Comparison of ENCODE assay signal across 14 mouse cellular contexts in the genomic region with DNA sequence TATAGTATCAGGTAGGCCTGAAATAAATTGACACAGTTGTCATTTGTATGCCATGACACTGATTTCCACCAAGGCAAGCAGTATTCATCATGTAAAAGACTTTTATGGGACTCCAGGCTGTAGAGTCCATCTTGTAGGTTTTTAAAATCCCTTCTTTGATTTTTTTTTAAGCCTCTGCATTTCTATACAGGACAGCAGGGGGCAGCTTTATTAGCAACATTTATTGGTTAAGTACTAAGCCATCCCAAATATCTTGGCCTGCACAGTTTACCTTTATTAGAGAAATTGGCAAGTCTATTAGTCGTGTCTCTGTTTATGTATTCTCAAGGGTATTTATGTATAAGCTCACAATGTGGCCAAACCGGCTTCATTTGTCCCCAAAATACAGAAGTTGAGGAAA.
DNase-seq lines count a peak whose midpoint lies in the region; ATAC-seq and TF ChIP-seq lines count a peak whose summit lies in the region.
"Had no signal": no experiment of that assay in that cellular context is flagged by ENCODE, and none has a peak within 500 bp of the region (broad histone marks: within the 10 kb centered on the region; RNA-seq: fewer than 3 reads in every experiment).

No protein-coding gene starts in this region.

- peak; percentile 34 for TF ChIP-seq CTCF in gastrocnemius, adult 2 months (IDR thresholded peaks at IDR 0.05)
- no peak for TF ChIP-seq CTCF in lung, embryonic 14.5 days (IDR thresholded peaks at IDR 0.05; ENCODE audit: low read depth)

- H3K27ac ChIP-seq in gastrocnemius, adult 2 months = no peak overlapping the region
- H3K27ac ChIP-seq in lung, embryonic 14.5 days (ENCODE audit: low read depth) = no peak overlapping the region
- H3K27ac ChIP-seq in midbrain, embryonic 14.5 days (replicated peaks; ENCODE audit: low read depth, low read length) = peak overlapping the region; percentile 77
- no peak overlapping the region for H3K27ac ChIP-seq in kidney, embryonic 15.5 days
- H3K27ac ChIP-seq: intestine, embryonic 15.5 days; stomach, embryonic 15.5 days had no signal

- H3K27me3 ChIP-seq in lung, embryonic 14.5 days (ENCODE audit: insufficient read depth, low read length) = no peaks in the 10 kb centered on the region
- no peaks in the 10 kb centered on the region for H3K27me3 ChIP-seq in midbrain, embryonic 14.5 days (ENCODE audit: control insufficient read depth, insufficient read depth, low read length)
- no peaks in the 10 kb centered on the region; the same call in 1 of the 2 replicates for H3K27me3 ChIP-seq in kidney, embryonic 15.5 days
- H3K27me3 ChIP-seq: intestine, embryonic 15.5 days; stomach, embryonic 15.5 days had no signal

- H3K36me3 ChIP-seq in lung, embryonic 14.5 days (ENCODE audit: insufficient read depth) = no peaks in the 10 kb centered on the region
- H3K36me3 ChIP-seq in midbrain, embryonic 14.5 days (ENCODE audit: control insufficient read depth, insufficient read depth, low read length) = no peaks in the 10 kb centered on the region
- H3K36me3 ChIP-seq in kidney, embryonic 15.5 days = no peaks in the 10 kb centered on the region
- H3K36me3 ChIP-seq: intestine, embryonic 15.5 days; stomach, embryonic 15.5 days had no signal

- no peak for DNase-seq in gastrocnemius, adult 2 months
- no peak for DNase-seq in gastrocnemius, postnatal 25 days
- DNase-seq in lung, embryonic 14.5 days = peak; percentile 16
- no peak for DNase-seq in lung, postnatal 10 days
- DNase-seq in MN1 (ENCODE audit: low spot score) = peak; percentile 47
- DNase-seq in midbrain, embryonic 14.5 days = peak; percentile 35
- DNase-seq: cerebellum, adult 8-10 months; liver; right cerebral cortex, postnatal 4 days; thymus, postnatal 36 days had no signal

- H3K4me1 ChIP-seq in lung, embryonic 14.5 days (ENCODE audit: insufficient read depth) = no peaks in the 10 kb centered on the region
- H3K4me1 ChIP-seq in midbrain, embryonic 14.5 days (ENCODE audit: control insufficient read depth, insufficient read depth, low read length) = no peaks in the 10 kb centered on the region
- peaks cover 2% of the 10 kb centered on the region; the same call in 1 of the 2 replicates for H3K4me1 ChIP-seq in kidney, embryonic 15.5 days
- H3K4me1 ChIP-seq: intestine, embryonic 15.5 days; stomach, embryonic 15.5 days had no signal

- ATAC-seq in lung, embryonic 14.5 days (ENCODE audit: insufficient read depth) = no peak
- ATAC-seq in midbrain, embryonic 14.5 days (ENCODE audit: low FRiP score, low TSS enrichment) = no peak
- ATAC-seq in kidney, embryonic 15.5 days (replicated peaks; ENCODE audit: low FRiP score) = no peak
- ATAC-seq in activated CD4-positive, CD25-positive, alpha-beta regulatory T cell, adult 4 months = no peak
- ATAC-seq: intestine, embryonic 15.5 days had no signal

- no peak overlapping the region for H3K9ac ChIP-seq in lung, embryonic 14.5 days
- no peak overlapping the region for H3K9ac ChIP-seq in midbrain, embryonic 14.5 days (replicated peaks; ENCODE audit: low read length)
- H3K9ac ChIP-seq in kidney, embryonic 15.5 days = no peak overlapping the region
- H3K9ac ChIP-seq: intestine, embryonic 15.5 days; stomach, embryonic 15.5 days had no signal

- intact Hi-C loops in gastrocnemius, adult 2 months (cut with DNase I) = no loop called here

- WGBS in lung, embryonic 14.5 days = 53% methylated on average over 2 of the region's 2 CpGs
- WGBS in midbrain, embryonic 14.5 days = 41% methylated on average over 2 of the region's 2 CpGs
- 63% methylated on average over 2 of the region's 2 CpGs for WGBS in kidney, embryonic 15.5 days

- H3K4me3 ChIP-seq in gastrocnemius, adult 2 months = no peak overlapping the region
- no peak overlapping the region for H3K4me3 ChIP-seq in lung, embryonic 14.5 days (ENCODE audit: low read depth, low read length)
- no peak overlapping the region for H3K4me3 ChIP-seq in midbrain, embryonic 14.5 days (replicated peaks; ENCODE audit: low read depth, low read length)
- no peak overlapping the region for H3K4me3 ChIP-seq in kidney, embryonic 15.5 days (replicated peaks)
- H3K4me3 ChIP-seq: stomach, embryonic 15.5 days had no signal

- H3K9me3 ChIP-seq in lung, embryonic 14.5 days (ENCODE audit: low read depth, low read length) = no peaks in the 10 kb centered on the region
- H3K9me3 ChIP-seq in midbrain, embryonic 14.5 days (ENCODE audit: control insufficient read depth, low read length) = no peaks in the 10 kb centered on the region
- no peaks in the 10 kb centered on the region for H3K9me3 ChIP-seq in kidney, embryonic 15.5 days (replicated peaks)
- H3K9me3 ChIP-seq: intestine, embryonic 15.5 days; stomach, embryonic 15.5 days had no signal

- no peak overlapping the region for H3K4me2 ChIP-seq in lung, embryonic 14.5 days
- H3K4me2 ChIP-seq in midbrain, embryonic 14.5 days (ENCODE audit: low read length) = no peak overlapping the region
- H3K4me2 ChIP-seq in kidney, embryonic 15.5 days = no peak overlapping the region

Comparison
In these comparisons a context has a peak if more than half of its experiments do, and no peak if none do; other contexts are left out.
1. DNase-seq: peak in lung, embryonic 14.5 days (single experiment), MN1 (single experiment) and midbrain, embryonic 14.5 days (single experiment); none in gastrocnemius, adult 2 months (single experiment), gastrocnemius, postnatal 25 days (single experiment) and lung, postnatal 10 days (single experiment).